Mouse (Mus musculus) E14TG2a.4 (cell line): ENCODE measurements around the gene Grm6.

ENCODE experiments used
- CTCF ChIP-seq: conservative IDR thresholded peaks from 2 replicates; pipeline ENCODE4 v1.5.1; 2014; ENCODE audit warnings: low read length
- POU5F1 ChIP-seq: IDR thresholded peaks from 2 replicates; pipeline ENCODE4 v1.6.1; 2014; ENCODE audit warnings: low read length, borderline replicate concordance

DNA sequence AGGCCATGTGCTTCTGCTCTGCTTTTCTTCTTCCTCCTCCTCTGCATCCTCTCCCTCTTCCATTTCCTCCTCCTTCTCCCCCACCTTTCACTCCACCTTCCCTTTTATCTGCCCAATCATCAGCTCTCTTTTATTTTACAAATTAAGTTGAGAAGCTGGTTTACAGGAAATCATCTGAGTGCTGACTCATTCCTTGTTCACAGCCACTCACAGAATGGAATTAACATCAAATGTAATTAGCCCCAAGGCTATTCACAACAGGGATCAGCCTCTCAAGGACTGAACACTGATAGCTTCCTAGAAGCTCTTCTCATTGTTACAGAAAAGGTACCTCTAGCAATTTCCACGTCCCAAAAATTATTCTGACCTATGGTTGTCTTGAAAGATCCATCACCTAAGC lies 46.9 kb downstream of the Grm6 start:
- TF ChIP-seq CTCF: no peak
- TF ChIP-seq POU5F1: no peak
